In genomic region chrX:142540264-142540663, GRCm38 (mm10) we compare ENCODE assay signal across 8 mouse cellular contexts.
DNase-seq lines count a peak whose midpoint lies in the region; ATAC-seq and TF ChIP-seq lines count a peak whose summit lies in the region.

No protein-coding gene starts in this region.

- no peaks in the 10 kb centered on the region for H3K79me2 ChIP-seq in liver, adult 2 months (ENCODE audit: control insufficient read depth, insufficient read depth, low read length)

- H3K27ac ChIP-seq in liver, adult 2 months (replicated peaks; ENCODE audit: insufficient read depth, low read depth, low read length) = no peak overlapping the region
- H3K27ac ChIP-seq in liver, embryonic 11.5 days (ENCODE audit: low read depth, low read length) = no peak overlapping the region
- no peak overlapping the region for H3K27ac ChIP-seq in hindbrain, postnatal 0 days
- H3K27ac ChIP-seq in midbrain, embryonic 12.5 days (replicated peaks) = no peak overlapping the region

- H3K4me2 ChIP-seq in liver, embryonic 11.5 days = no peak overlapping the region
- peak overlapping the region; percentile 38; the same call in 1 of the 2 replicates for H3K4me2 ChIP-seq in hindbrain, postnatal 0 days (ENCODE audit: low read depth, low read length)
- no peak overlapping the region; the same call in 1 of the 2 replicates for H3K4me2 ChIP-seq in midbrain, embryonic 12.5 days (replicated peaks)

- H3K4me3 ChIP-seq in liver, adult 2 months (ENCODE audit: insufficient read depth, low read depth, low read length) = no peak overlapping the region
- H3K4me3 ChIP-seq in liver, embryonic 11.5 days (ENCODE audit: low read depth, low read length) = no peak overlapping the region
- no peak overlapping the region for H3K4me3 ChIP-seq in hindbrain, postnatal 0 days (ENCODE audit: low read length)
- no peak overlapping the region for H3K4me3 ChIP-seq in midbrain, embryonic 12.5 days

- H3K27me3 ChIP-seq in liver, adult 2 months (ENCODE audit: control insufficient read depth, insufficient read depth, low read length) = no peaks in the 10 kb centered on the region
- H3K27me3 ChIP-seq in liver, embryonic 11.5 days (replicated peaks; ENCODE audit: control insufficient read depth, insufficient read depth, low read length) = peaks cover 7% of the 10 kb centered on the region; the same call in 1 of the 2 replicates
- H3K27me3 ChIP-seq in hindbrain, postnatal 0 days (ENCODE audit: insufficient read depth, low read length) = no peaks in the 10 kb centered on the region; the same call in 1 of the 2 replicates
- peaks cover 21% of the 10 kb centered on the region for H3K27me3 ChIP-seq in midbrain, embryonic 12.5 days

- no peak overlapping the region for H3K9ac ChIP-seq in liver, adult 2 months (ENCODE audit: low read depth, low read length)
- no peak overlapping the region for H3K9ac ChIP-seq in liver, embryonic 11.5 days (ENCODE audit: low read depth, low read length)
- H3K9ac ChIP-seq in hindbrain, postnatal 0 days (replicated peaks; ENCODE audit: low read length) = no peak overlapping the region
- H3K9ac ChIP-seq in midbrain, embryonic 12.5 days (replicated peaks) = no peak overlapping the region

- no peak for TF ChIP-seq POLR2A in liver, adult 2 months (IDR thresholded peaks at IDR 0.05; ENCODE audit: extremely low read depth, insufficient read depth, low read length)

- H3K4me1 ChIP-seq in liver, adult 2 months (ENCODE audit: control insufficient read depth, insufficient read depth, low read length) = no peaks in the 10 kb centered on the region
- H3K4me1 ChIP-seq in liver, embryonic 11.5 days (replicated peaks; ENCODE audit: control insufficient read depth, insufficient read depth, low read length) = no peaks in the 10 kb centered on the region
- no peaks in the 10 kb centered on the region for H3K4me1 ChIP-seq in hindbrain, postnatal 0 days (ENCODE audit: insufficient read depth, low read length)
- no peaks in the 10 kb centered on the region for H3K4me1 ChIP-seq in midbrain, embryonic 12.5 days

- H3K9me3 ChIP-seq in liver, embryonic 11.5 days (ENCODE audit: control insufficient read depth, low read length) = no peaks in the 10 kb centered on the region
- no peaks in the 10 kb centered on the region for H3K9me3 ChIP-seq in hindbrain, postnatal 0 days (ENCODE audit: low read length)
- no peaks in the 10 kb centered on the region for H3K9me3 ChIP-seq in midbrain, embryonic 12.5 days

- TF ChIP-seq CTCF in liver, adult 2 months (IDR thresholded peaks at IDR 0.05; ENCODE audit: low read depth, low read length) = peak; percentile 79
- peak; percentile 82 for TF ChIP-seq CTCF in hindbrain, postnatal 0 days (IDR thresholded peaks at IDR 0.05; ENCODE audit: low read depth)

- peak; percentile 28 for DNase-seq in liver, adult 2 months (ENCODE audit: extremely low read depth, low read depth, low spot score)
- no peak for DNase-seq in liver, embryonic 11.5 days (ENCODE audit: low spot score)
- DNase-seq in cerebellum, postnatal 36 days = peak; percentile 44 to 54
- DNase-seq in gastrocnemius, adult 18-20 months (ENCODE audit: low spot score) = peak; percentile 63
- DNase-seq in hindbrain, postnatal 0 days (ENCODE audit: low spot score) = peak; percentile 87
- peak; percentile 41 to 46 for DNase-seq in layer of hippocampus, postnatal 36 days
- peak; percentile 43 for DNase-seq in right cerebral cortex, postnatal 4 days

- WGBS in liver, adult 2 months = 0% methylated on average over 7 of the region's 7 CpGs
- 21% methylated on average over 7 of the region's 7 CpGs for WGBS in liver, embryonic 11.5 days
- 19% methylated on average over 7 of the region's 7 CpGs for WGBS in hindbrain, postnatal 0 days
- 22% methylated on average over 7 of the region's 7 CpGs for WGBS in midbrain, embryonic 12.5 days

- ATAC-seq in liver, embryonic 11.5 days (replicated peaks; ENCODE audit: low FRiP score) = no peak
- peak; percentile 76 for ATAC-seq in hindbrain, postnatal 0 days
- peak; percentile 68 for ATAC-seq in midbrain, embryonic 12.5 days (ENCODE audit: low FRiP score, low read depth)

- H3K36me3 ChIP-seq in liver, adult 2 months (ENCODE audit: control insufficient read depth, insufficient read depth, low read length) = no peaks in the 10 kb centered on the region
- no peaks in the 10 kb centered on the region for H3K36me3 ChIP-seq in liver, embryonic 11.5 days (ENCODE audit: control insufficient read depth, insufficient read depth, low read length)
- no peaks in the 10 kb centered on the region for H3K36me3 ChIP-seq in hindbrain, postnatal 0 days (ENCODE audit: insufficient read depth, low read length)
- no peaks in the 10 kb centered on the region for H3K36me3 ChIP-seq in midbrain, embryonic 12.5 days
